Mouse (Mus musculus): ENCODE measurements at regions not wholly inside any gene's neighbourhood (a gene's known extent, or its start where the extent isn't known, plus 50 kb on each side); places are given as distances from the start of the nearest gene placed in this dataset.

- TF ChIP-seq CTCF (IDR thresholded peaks at IDR 0.05; ENCODE audit: low read depth) = no peak
- no peak for TF ChIP-seq EP300 (IDR thresholded peaks at IDR 0.05; ENCODE audit: low read depth)
Measured at GRCm38 (mm10) chr7:138526143-138526542, 128.6 kb upstream of the Tcerg1l start.

Measured in heart, postnatal 0 days (tissue).